Mouse (Mus musculus) layer of hippocampus, adult 9-10 months (tissue): ENCODE data around the gene Mknk1.

Experiments
- DNase-seq: peaks from one replicate; pipeline ENCODE4 v3.0.0; 2022; ENCODE audit warnings: low spot score

Gene Mknk1

DNA sequence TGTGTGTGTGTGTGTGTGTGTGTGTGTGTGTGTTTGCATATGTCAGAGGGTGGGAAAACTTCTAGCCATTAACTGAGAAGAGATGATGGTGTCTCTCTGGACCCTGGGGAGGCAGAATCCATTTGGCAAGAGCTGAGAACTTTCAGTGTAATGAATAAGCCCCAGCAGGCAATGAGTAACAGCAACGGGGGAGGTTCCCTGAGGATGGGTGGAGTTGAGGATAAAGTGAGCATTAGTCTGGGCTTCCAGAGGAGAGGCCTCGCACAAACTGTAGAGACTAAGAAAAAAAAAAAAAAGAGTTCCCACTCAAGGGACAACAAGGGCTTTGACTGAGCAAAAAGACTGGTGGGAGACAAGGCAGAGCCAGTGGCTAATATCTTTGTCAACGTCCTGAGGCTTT is 55.3 kb downstream of the Mknk1 start:
- DNase-seq = no peak

GRCm38 (mm10) chr4:115897901-115898631 is 59.1 kb downstream of the Mknk1 start:
- no peak for DNase-seq

GRCm38 (mm10) chr4:115902816-115903215 is 63.8 kb downstream of the Mknk1 start:
- peak; percentile 85 for DNase-seq

- no peak for DNase-seq
Observed at GRCm38 (mm10) chr4:115904375-115904774, 65.4 kb downstream of the Mknk1 start.

GRCm38 (mm10) chr4:115905701-115906100 is 66.7 kb downstream of the Mknk1 start:
- no peak for DNase-seq

- no peak for DNase-seq
Observed at GRCm38 (mm10) chr4:115906791-115907190, 67.8 kb downstream of the Mknk1 start.

DNA sequence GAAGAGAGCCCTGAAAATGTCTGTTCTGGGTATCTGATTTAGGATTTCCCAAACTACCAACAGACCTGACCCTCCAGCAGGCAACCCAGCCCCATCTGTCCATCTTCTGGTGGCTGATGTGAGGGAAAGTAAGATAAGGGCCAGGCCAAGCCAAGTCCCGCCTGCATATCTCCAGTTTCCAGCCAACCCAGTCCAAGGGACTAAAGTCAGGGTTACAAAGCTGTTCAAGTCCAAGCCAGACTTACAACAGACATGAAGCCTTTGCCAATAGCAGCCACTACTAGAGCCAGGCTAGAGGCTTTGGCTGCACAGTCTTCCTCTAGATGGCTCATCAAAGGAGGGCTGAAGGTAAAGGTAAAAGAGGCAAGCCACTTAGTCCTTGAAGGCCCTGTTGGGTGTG is 69.0 kb downstream of the Mknk1 start:
- no peak for DNase-seq

GRCm38 (mm10) chr4:115908641-115909040 is 69.6 kb downstream of the Mknk1 start:
- DNase-seq = no peak

DNA sequence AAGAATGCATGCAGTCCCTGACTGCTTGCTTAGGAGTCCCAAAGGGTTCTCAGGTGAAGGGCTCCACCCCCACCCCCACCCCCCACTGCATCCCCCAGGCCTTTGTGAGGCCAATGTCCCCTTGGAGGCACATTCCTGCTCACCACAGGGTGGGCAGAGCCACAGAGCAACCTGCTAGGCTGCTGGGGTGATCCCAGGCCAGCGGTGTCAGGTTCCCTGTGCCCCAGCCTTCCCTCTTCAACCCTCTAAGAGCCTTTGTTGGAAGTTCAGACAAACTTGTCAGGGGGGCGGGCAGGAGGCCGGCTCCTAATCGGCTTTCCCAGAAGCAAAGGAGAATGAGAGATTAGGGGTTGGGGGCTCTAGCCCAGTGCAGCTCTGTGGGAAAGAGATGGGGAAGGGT is 72.6 kb downstream of the Mknk1 start:
- no peak for DNase-seq

GRCm38 (mm10) chr4:115919911-115920310 is 80.9 kb downstream of the Mknk1 start:
- no peak for DNase-seq

GRCm38 (mm10) chr4:115922688-115923087 is 83.7 kb downstream of the Mknk1 start:
- no peak for DNase-seq

GRCm38 (mm10) chr4:115923262-115923880 is 84.4 kb downstream of the Mknk1 start:
- no peak for DNase-seq

GRCm38 (mm10) chr4:115927637-115928036 is 88.6 kb downstream of the Mknk1 start:
- DNase-seq = no peak
